Mouse (Mus musculus) adipose tissue, adult 10 weeks (tissue): ENCODE results near the gene Gm12830. TPM values are rescaled to one million over a fixed set of nuclear protein-coding genes. Genes with fewer than 3 reads are reported as not detected.

ENCODE experiments used
- polyA plus RNA-seq: library from polyadenylated mRNA; stranded (reverse); fragments of 350-450 nt; fragmentation: Illumina TruSeq; extraction: RNeasy Lipid Tissue Mini Kit (QIAGEN cat#74804); gene quantifications from one replicate; pipeline ENCODE4 v1.2.3, GENCODE M21; 2014; ENCODE audit warnings: low read depth, low replicate concordance

Gm12830 gene
- not detected for polyA plus RNA-seq

DNA sequence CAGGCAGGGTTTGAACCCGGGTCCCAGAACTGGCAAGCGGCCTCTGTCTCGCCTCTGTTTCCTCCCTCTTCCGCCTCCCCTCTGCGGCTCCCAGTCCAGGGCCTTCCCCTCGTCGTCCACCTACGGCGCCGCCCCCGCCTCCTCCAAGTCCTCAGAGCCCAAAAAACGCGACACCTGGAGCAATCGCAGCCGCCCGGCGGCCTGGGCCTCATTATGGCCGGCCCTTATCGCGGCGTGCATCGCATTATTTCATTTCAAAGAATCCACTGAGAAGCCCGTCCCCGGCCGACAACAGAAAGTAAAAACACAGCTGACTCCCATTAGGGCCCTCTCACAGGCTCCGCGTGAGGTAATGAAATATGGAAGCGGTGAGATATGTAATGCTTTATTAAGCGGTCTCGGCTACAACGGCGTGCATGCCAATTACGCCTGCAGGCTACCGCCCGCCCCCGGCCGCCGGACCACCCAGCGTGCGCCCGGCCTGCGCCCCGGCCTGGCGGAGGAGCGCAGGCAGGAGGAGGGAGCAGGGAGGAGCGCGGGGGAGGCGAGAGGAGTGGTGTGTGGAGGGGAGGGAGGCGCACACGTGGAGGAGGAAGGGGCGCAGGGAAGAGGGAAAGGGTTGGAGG lies at the start of gene Gm12830:
TSS of gene Gm12830 (plus strand) at position 156 of the 626 bp plus-strand sequence.

Other genes with a start within 250 kb of the Gm12830 start
- gene Foxd2, start 87.2 kb downstream of the Gm12830 start, polyA plus RNA-seq: 0.37 TPM
- gene Foxe3, start 104.3 kb downstream of the Gm12830 start, polyA plus RNA-seq: not detected
- 64.3 TPM for gene Cmpk1, start 165.5 kb downstream of the Gm12830 start, polyA plus RNA-seq
- gene Stil, start 178.4 kb downstream of the Gm12830 start, polyA plus RNA-seq: 0.77 TPM
- gene Tal1, start 234.7 kb downstream of the Gm12830 start, polyA plus RNA-seq: 1.6 TPM